Mouse (Mus musculus): ENCODE results near the gene Zfpm1. TPM values are rescaled to one million over a fixed set of nuclear protein-coding genes. Genes with fewer than 3 reads are reported as not detected.
A peak's percentile ranks its signal among the peaks of the same experiment; 100 is the strongest.

Gene Zfpm1
- polyA plus RNA-seq (2015; fragmentation: Nextera tagmentation; extraction: Ambion mirVana) = 3.9 and 5.4 TPM in 2 replicates

DNA sequence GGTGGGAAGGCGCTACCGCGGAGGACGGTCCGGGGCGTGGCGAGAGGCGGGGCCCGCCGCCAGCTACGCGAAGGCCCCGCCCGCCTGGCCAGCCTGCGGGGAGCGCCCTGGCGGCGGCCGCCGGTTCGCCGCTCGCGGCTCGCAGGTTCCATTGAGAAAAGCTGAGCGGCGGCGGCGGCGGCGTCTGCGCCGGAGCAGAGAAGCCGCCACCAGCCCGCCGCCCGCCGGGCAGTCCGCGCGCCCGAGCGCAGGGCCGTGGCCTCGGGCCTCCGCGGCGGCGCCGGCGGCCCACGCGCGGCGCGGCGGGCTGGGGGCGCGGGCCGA is at the start of gene Zfpm1:
TSS of gene Zfpm1 (plus strand) at position 107 of the 324 bp plus-strand sequence.
- no peak for DNase-seq (ENCODE audit: low spot score)

DNA sequence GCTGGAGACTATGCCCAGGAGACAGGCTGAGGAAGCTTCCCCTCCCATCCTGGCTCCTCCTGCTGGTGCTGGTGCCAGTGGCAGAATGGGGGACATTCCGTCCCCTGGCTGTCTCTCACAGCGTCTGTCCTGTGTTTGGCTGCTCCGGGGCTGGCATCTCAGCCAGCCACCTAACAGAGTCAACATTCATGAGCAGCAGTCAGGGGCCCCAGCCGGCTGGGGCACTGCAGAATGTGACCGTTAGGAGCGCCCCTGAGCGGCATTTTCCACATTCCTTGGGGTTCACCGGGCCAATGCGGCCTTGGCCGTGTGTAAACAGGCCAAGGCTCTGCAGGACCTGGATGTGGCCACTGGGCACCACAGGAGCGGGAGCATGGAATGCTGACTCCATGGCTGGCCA is 47.9 kb upstream of the Zfpm1 start:
- DNase-seq (ENCODE audit: low spot score) = no peak

DNA sequence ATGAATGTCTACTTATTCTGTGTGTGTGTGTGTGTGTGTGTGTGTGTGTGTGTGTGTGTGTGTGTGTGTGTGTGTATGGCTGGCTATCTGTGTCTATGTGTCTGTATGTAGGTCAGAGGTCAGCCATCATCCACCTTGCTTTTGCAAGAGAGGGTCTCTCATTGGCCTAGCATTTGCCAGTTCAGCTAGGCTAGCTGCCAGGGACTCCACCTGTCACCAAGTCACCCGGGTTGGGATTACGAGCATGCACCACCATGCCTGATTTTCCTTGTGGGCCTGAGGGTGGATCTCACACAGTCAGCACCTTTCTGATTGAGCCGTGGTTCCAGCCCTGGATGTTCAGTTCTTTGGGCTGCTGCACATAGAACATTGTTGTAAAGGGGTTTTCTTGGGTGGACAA is 45.4 kb upstream of the Zfpm1 start:
- DNase-seq (ENCODE audit: low spot score) = no peak

DNA sequence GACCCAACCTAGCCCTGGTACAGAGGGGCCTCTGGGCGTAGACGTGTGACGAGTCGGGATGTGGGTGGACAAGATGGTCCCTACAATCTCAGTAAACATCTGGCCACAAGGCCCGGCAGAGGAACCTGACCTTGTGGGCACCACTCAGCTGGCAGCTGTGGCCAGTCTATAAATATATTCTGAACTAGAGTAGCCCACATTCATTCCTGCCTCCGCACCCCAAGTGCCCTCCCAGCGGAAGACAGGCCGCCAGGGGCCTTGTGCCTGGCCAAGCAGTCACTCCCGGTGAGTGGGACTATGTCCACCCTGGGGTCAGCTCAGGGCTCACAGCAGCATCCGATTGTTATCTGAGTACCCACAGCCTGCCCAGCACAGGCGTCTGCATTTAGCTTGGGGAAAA is 43.7 kb upstream of the Zfpm1 start:
- no peak for DNase-seq (ENCODE audit: low spot score)

DNA sequence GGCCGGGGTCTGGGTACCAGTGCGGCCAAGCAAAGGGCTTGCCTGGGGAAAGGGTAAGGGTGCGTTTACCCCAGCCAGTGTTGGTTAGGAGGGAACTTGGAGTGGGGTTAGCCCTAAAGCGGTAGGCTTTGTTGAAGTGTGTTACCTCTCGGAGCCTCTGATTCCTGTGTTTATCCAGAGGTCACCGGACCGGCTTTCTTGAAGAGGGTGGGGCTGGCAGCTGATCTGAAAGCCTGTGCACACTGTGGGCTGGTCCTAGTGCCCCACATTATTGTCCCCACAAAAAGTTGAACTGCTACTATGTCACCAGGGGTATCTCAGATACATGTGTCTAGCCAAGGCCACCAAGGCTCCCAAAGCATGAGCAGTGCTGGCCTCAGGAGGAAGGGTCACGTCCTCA is 43.2 kb upstream of the Zfpm1 start:
- DNase-seq (ENCODE audit: low spot score) = no peak

DNA sequence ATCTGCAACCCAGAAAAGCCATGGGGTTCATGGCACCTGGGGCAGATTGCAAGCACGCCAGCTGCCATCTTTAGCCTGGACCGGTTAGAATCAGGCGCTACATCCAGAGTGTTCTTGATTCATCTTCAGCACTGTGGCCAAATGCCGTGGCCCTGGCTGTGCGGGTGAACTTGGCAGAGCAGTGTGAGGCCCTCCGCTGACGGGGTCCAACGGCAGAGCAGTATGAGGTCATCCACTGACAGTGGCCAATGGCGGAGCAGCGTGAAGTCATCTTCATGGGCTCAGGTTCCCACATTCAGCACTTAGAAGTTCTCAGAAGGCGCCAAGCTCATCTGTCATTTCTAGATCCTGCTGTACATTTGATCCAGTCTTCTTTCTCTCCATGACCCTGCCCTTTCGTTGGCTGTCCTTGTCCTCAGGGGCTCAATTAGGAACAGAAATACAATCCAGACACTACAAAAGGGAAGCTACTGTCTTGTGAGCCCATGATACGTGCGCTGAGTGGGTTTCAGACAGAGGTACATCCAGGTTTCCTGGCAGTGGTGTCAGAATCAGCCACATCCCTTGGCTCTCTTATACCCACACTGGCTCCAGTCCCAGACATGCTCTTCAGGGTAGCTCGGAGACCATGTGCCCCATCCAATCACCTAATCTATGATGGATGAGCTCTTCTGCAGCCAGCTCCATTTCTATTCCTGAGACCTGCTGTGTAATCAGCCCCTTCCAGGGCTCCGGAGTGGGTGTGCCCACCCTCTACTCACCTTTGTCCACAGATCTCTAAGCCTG is 41.5 kb upstream of the Zfpm1 start:
- no peak for DNase-seq (ENCODE audit: low spot score)

DNA sequence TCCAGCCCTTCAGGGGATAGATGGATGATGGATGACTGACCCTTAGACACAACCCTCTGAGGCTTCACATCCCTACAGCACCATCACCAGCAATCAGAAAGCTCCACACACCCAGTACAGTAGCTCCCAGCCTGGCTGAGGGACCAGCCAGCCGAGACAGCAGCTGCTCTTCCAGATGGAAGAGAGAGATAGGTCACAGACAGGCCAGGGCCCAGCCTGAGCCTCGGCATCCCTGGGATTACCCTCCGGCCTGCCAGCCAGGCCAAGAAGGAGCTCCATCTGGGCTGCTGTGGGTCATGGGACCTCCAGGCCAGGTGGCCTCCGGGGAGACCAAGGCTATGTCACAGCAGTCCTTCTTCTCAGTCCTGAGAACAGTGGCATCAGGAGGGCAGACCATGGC is 38.6 kb upstream of the Zfpm1 start:
- no peak for DNase-seq (ENCODE audit: low spot score)

DNA sequence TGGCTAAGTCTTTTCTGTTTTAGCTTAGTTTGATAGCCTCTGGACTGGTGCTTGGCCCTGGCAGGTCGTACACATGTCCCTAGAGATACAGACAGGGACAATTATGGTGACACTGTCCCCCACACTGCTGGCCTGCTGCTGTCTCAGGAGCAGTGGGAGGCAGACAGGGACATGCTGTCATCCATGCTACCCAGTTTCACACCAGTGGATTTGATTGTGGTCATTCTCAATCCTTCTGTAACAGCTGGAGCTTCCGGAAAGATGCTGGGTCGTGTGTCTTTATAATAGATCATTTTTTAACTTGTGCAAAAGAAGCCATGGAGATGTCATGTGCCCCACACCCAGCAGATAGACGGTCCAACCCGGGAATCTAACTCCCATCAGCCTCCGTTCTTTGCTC is 36.8 kb upstream of the Zfpm1 start:
- DNase-seq (ENCODE audit: low spot score) = no peak

DNA sequence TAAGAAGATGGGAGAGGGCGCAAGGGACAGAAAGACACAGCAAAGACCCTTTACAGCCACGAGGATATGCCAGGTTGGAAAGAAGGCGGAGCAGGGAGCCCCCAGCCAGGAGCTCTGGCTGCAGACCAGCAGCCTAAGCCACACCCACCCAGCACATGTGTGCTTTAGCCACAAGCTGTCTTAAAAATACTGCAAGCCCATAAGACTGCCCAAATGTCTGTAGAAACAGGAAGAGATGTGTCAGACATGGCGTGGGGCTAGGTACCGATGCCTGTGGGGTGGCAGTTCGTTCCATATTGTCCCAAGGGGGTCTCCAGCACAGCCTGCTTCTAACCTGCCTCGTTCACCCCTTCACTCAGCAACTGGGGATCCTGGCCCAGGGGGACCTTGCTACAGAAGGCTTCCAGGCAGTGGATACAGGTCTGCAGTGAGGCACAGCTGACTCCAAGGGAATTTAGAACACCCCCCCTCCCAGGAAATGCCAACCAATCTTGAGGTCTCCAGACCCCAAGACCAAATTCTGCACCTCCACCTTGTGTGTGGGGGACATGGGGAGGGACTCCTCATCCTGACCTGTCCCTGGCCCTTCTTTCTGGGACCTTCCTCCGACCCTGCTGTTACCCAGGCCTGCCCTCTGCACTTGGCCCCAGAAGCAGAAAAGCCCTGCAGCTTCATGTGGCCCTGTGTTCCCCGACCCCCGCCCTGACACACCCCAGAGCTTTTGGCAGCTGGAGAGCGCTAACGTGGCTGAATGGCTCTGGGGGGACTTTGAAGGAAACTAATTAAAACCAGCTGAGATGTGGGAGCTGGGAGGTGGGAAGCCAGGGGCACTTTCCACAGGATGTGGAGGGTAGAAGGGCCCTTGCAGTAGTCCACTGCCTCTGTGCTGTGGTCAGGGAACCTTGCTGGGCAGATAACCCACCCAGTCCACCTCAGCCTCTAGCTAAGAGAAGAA is 35.4 kb upstream of the Zfpm1 start:
- DNase-seq (ENCODE audit: low spot score) = no peak

DNA sequence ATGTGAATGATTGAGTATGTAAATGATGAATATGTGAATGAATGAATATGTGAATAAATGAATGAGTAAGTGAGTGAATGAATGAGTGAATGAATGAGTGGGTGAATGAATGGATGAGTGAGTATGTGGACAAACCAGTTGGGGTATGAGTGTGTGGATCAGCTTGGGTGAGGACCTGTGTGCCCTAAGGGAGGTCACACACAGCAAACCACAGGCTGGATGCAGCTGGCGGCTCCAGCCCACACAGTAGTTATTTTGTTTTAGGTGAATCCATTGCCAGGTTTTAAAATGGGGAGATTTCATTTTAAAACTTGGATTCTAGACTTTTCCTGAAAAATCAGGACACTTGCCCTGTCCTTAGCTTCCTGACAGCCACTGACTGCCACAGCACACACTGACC is 30.2 kb upstream of the Zfpm1 start:
- no peak for DNase-seq (ENCODE audit: low spot score)

DNA sequence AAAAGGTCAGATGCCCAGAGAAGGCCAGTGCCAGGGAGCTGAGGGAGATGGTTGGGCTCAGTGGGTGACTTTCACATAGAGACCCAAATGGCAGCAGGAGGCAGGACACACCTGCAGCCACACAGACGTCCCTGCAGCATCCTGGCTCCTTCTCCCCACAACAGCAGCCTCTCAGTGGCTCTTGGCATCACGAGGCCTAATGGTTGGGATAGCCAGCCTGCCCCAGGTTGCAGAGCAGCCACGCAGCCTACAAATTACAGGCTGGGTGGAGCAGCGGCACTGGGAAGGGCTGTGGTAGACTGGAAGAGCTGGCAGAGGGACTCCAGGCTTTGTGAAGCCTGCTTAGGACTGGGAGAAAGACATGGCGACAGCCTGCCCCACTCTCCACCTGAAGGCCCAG is 29.6 kb upstream of the Zfpm1 start:
- DNase-seq (ENCODE audit: low spot score) = no peak

DNA sequence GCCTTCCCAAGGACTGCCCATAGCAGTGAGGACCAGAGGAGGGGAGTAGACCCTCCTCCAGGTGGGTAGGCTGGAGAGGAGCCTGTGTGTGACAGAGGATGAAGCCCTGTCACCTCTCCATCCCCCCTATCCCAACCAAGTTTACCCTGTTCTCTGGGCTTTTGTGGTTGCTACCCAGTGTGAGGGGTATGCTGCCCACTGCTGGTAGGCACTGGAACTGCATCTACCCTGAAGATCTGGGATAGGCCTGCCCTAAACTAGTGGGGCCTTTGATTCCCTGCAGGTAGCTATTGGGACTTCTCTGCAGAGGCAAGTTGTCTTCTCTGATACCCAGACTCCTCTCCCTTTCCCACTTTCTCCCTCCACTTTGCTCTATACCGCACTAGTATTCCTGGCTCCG is 22.6 kb upstream of the Zfpm1 start:
- peak; percentile 71 for DNase-seq (ENCODE audit: low spot score)

DNA sequence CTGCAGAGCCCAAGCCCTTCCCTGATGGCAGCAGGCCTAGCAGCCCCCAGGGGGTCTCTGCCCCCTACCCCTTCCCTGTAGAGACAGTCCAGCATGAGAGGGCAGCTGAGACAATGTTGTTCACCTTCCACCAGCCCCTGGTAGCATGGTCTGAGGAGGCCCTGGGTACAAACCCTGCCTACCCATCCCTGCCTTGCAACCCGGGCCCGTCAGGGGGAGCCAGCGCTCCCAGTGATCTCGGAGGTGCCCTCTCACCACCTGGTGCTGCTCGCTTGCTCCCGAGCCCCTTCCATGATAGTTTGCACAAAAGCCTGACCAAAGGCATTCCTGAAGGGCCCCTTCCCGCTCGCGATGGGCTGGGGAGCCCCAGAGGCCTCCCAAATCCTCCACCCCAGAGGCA is 21.2 kb upstream of the Zfpm1 start:
- no peak for DNase-seq (ENCODE audit: low spot score)

DNA sequence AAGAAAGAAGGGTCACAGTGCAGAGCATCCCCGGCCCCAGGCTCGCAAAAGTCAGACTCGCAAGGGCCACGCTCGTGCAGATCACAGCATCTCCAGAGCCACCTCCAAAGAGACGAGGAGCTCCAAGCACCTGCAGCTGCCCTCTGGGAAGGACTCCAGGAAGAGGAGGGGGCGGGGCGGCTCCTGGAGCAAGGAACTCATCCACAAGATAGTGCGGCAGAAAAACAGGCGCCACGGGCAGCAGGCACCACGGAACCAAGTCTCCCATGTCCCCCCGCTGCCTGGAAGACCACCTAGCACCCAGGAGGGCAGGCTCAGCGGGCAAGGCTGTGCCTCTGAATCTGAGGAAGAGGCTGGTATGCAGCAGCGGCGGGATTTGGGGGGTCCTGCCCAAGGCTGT is 19.1 kb upstream of the Zfpm1 start:
- DNase-seq (ENCODE audit: low spot score) = no peak

DNA sequence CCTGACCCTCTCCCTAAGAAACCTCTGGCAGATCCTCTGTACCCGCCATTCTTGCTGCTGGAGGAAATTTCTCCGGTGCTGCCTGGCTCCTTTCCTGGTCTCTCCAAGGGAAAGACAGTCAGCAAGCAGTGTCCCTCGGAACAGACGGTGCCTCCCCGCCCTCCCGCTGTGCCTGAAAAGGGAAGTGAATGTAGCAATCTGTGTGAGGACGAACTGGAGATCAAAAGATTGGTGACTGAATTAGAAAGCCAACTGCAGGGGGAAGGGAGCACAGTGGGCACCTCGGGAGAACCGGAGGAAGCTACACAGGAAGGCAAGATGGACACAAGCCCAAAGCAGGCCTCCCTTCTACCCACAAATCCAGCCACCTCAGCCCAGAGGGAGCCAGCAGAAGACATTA is 17.7 kb upstream of the Zfpm1 start:
- DNase-seq (ENCODE audit: low spot score) = no peak

DNA sequence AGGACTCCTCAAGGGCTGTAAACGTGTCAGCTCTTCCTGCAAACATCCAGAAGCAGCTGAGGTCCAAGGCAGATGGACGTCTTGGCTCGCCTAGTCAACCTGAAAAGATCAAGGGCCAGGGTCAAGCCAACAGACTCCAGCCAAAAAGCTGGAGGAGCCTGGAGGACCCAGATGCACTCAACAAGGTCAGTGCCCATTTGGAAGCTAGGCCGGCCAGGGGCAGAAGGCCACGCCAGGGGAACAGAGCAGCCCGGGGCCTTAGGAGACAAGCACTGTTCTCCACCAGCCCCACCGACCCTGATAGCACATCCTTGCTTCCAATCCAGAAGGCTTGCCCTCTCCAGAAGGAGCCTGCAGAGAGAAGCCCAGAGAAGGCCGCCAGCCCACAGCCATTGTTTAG is 16.4 kb upstream of the Zfpm1 start:
- no peak for DNase-seq (ENCODE audit: low spot score)

DNA sequence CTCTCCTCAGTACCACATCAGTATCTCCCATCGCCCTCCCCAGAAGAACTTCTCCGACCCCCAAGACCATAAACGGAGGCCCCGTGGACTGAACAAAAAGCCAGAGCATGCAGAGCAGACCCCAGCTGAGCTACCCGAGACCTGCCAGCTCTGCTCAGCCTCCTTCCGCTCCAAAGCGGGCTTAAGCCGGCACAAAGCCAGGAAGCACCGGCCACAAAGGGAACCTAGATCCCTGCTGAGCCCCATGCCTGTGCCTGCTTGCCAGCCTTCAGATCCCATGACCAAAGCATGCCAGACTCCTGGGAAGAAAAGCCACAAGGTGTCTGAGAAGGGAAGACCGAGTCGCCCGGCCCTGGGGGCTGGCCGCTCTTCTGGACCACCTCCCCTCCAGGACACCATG is 15.1 kb upstream of the Zfpm1 start:
- no peak for DNase-seq (ENCODE audit: low spot score)

DNA sequence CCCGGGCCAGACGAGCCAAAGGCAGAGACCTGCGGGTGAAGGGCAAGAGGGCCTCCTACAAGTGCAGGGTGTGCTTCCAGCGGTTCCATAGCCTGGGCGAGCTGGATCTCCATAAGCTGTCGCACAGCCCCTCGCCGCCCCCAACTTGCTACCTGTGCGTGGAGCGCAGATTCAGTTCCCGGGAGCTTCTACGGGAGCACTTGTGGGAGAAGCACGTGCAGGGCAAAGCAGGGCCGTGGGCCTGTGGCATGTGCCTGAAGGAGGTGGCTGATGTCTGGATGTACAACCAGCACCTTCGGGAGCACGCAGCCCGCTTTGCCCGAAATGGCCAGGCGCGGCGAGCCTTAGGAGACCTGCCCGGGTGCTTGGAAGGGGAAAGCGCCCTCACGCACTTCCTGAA is 13.1 kb upstream of the Zfpm1 start:
- no peak for DNase-seq (ENCODE audit: low spot score)

DNA sequence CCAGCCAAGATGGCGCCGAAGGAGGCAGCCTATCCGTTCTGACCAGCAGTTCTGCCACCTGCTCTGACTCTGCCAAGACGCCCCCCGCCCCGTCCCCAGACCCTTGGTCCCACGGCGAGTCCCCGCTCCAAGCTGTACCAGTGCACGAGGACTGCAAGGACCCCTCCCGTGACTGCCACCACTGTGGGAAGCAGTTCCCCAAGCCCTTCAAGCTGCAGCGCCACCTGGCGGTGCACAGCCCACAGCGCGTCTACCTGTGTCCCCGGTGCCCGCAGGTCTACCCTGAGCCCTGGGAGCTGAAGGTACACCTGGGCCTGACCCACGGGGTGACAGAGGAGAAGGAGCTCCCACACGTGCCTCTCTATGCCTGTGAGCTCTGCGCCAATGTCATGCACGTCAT is 12.5 kb upstream of the Zfpm1 start:
- DNase-seq (ENCODE audit: low spot score) = peak; percentile 76

DNA sequence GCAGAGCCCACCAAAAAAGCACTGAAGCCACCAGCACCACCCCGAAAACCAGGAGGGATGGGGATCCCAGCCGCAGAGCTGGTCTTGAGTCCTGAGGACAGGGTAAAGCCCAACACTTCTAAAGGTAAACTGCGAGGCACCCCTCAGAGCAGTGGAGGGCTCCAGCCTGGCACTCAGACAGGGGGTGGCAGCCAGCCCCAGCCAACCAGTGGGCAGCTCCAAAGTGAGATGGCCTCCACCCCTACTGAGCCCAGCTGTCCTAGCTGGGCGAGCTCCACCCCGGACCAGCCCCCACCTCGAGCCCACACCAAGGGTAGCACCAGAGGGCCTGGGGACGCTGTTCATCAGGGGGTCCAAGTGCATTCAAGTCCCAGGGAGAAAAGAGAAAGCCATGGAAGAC is 11.4 kb upstream of the Zfpm1 start:
- DNase-seq (ENCODE audit: low spot score) = no peak

DNA sequence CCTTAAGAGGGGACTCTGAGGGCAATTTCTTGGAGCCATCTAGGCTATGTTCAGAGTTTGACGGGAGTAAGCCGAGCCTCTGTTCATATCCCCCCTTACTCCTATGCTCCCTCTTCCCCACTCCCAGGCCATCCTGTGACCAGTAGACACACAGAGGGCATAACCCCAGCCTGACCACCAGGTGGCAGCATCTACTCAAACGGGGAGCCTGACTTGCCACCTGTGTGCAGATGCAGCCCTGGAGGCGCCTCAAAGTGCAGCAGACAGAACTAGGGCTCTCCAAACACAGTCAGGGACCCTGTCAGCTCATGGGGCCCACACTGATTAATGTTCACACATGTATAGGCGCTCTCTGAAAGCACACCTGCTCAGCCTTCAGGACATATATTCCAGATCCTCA is 8.8 kb upstream of the Zfpm1 start:
- peak; percentile 91 for DNase-seq (ENCODE audit: low spot score)

DNA sequence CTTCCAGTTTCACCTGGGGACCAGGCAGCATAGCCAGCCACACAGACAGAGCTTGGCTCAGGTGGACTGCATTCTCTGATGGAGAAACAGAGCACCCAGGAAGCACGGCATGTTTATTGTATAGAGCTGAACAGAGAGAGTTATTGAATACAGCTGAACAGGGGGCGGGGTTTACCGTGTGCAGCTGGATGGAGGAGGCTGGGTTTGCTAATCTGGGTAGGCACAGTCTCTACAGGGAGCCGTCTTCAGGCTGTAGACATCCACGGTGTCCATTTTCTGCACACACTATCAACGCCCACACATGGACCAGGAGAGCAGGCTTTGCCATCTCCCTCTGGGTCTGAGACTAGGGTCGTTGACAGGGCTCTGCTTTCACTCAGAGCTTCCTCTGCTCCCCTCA is 8.1 kb upstream of the Zfpm1 start:
- DNase-seq (ENCODE audit: low spot score) = peak; percentile 57

All from thymus, postnatal 0 days (tissue).